Mouse (Mus musculus): ENCODE results near the gene Dffa.

DNA sequence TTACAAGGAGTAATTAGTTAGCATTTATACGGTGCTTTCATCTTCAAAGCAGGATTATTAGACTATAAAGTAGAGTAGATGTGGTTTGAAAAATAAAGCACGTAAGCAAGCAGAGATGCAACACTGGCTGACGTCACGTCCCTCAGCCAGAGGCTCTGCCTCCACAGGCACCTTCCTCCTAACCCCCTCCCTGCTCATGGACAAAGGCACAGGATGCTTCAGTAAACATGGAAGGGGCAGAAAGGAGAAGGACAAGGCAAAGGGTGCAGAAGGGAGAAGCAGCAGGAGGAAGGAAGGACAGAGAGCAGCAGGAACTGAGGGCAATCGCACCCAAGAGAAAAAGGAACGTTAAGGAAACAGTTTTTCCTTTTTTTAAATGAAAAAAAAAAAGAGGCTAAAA lies 48.1 kb upstream of the Dffa start:
- no peak for TF ChIP-seq CTCF (IDR thresholded peaks at IDR 0.05; ENCODE audit: low read depth, low read length)
- TF ChIP-seq GATA1 (IDR thresholded peaks at IDR 0.05; ENCODE audit: borderline replicate concordance, low read length), result no peak
- TF ChIP-seq TAL1 (conservative IDR thresholded peaks at IDR 0.05; ENCODE audit: low read depth, low read length), result no peak
- no peak for TF ChIP-seq GATA2 (IDR thresholded peaks at IDR 0.05; ENCODE audit: borderline replicate concordance, low read depth, low read length)

Measured in G1E (cell line).